Mouse (Mus musculus) liver, embryonic 13.5 days (tissue): ENCODE measurements around the gene Tspan32. TPM values are rescaled to one million over a fixed set of nuclear protein-coding genes. Genes with fewer than 3 reads are reported as not detected.

Experiments used
- ATAC-seq: fragments of 200-750 bp; cut with Nextera tagmentation; 2 replicates; pipeline ENCODE4 v1.8.0; 2017; ENCODE audit warnings: low read depth, mild to moderate bottlenecking, moderate number of reproducible peaks, moderate library complexity
- DNase-seq: peaks from one replicate; pipeline ENCODE4 v3.0.0; 2022
- H3K27ac ChIP-seq: fragments of 300-500 bp; sonication (generic); 2 replicates; pipeline ENCODE4 v1.5.1; 2015; ENCODE audit warnings: moderate library complexity, mild to moderate bottlenecking, inconsistent platforms
- H3K27me3 ChIP-seq: fragments of 300-500 bp; sonication (generic); 2 replicates; pipeline ENCODE4 v1.6.1; 2015; ENCODE audit warnings: mild to moderate bottlenecking, inconsistent platforms
- H3K36me3 ChIP-seq: fragments of 300-500 bp; sonication (generic); 2 replicates; pipeline ENCODE4 v1.6.1; 2015; ENCODE audit warnings: mild to moderate bottlenecking, inconsistent platforms
- H3K4me1 ChIP-seq: fragments of 300-500 bp; sonication (generic); replicated peaks from 2 replicates; pipeline ENCODE4 v1.6.1; 2015; ENCODE audit warnings: inconsistent platforms
- H3K4me2 ChIP-seq: fragments of 300-500 bp; sonication (generic); 2 replicates; pipeline ENCODE4 v1.6.1; 2015; ENCODE audit warnings: inconsistent platforms, mild to moderate bottlenecking, moderate library complexity
- H3K4me3 ChIP-seq: fragments of 300-500 bp; sonication (generic); replicated peaks from 2 replicates; pipeline ENCODE4 v1.5.1; 2015; ENCODE audit warnings: mild to moderate bottlenecking, inconsistent platforms
- H3K9ac ChIP-seq: fragments of 300-500 bp; sonication (generic); 2 replicates; pipeline ENCODE4 v1.6.1; 2015; ENCODE audit warnings: mild to moderate bottlenecking, inconsistent platforms
- H3K9me3 ChIP-seq: fragments of 300-500 bp; sonication (generic); replicated peaks from 2 replicates; pipeline ENCODE4 v1.6.1; 2016; ENCODE audit warnings: inconsistent platforms
- WGBS: fragments of 180-500 bp; shearing (Covaris S2); methylation state at CpG from one replicate; pipeline ENCODE4 v1.1.7; 2015; ENCODE audit not compliant: insufficient replicate concordance; 5-methylcytosine and 5-hydroxymethylcytosine counted together
- polyA plus RNA-seq: library from polyadenylated mRNA; unstranded; fragments of >200 nt; fragmentation: Nextera tagmentation; extraction: Ambion mirVana; gene quantifications from 2 replicates; pipeline ENCODE4 v1.2.1, GENCODE M21; 2015

Tspan32 gene
- polyA plus RNA-seq, 1 experiment from 2014 or later, result 99.6 TPM

- no peak overlapping the region for H3K4me2 ChIP-seq
Measured at GRCm38 (mm10) chr7:143020764-143021163, 15.9 kb downstream of the Tspan32 start.

GRCm38 (mm10) chr7:143021356-143022164, 16.7 kb downstream of the Tspan32 start:
- H3K27ac ChIP-seq, result no peak overlapping the region
- no peaks in the 10 kb centered on the region for H3K9me3 ChIP-seq
- no peaks in the 10 kb centered on the region for H3K36me3 ChIP-seq
- H3K4me1 ChIP-seq, result peaks cover 11% of the 10 kb centered on the region
- no peak overlapping the region for H3K9ac ChIP-seq
- no peak for DNase-seq
- H3K4me3 ChIP-seq, result no peak overlapping the region
- WGBS, result 42% methylated on average over 5 of the region's 5 CpGs
- no peaks in the 10 kb centered on the region for H3K27me3 ChIP-seq
- peak; percentile 59 for ATAC-seq
- no peak overlapping the region for H3K4me2 ChIP-seq

More at GRCm38 (mm10) chr7:143020764-143021163, 15.9 kb downstream of the Tspan32 start:
- DNase-seq (no peak), ATAC-seq (no peak)
- no peaks in the 10 kb centered on the region for H3K36me3 ChIP-seq
- no peaks in the 10 kb centered on the region for H3K27me3 ChIP-seq
- no peak overlapping the region for H3K9ac ChIP-seq
- peaks cover 18% of the 10 kb centered on the region for H3K4me1 ChIP-seq
- no peak overlapping the region for H3K4me3 ChIP-seq
- WGBS, result 72% methylated on average over 3 of the region's 3 CpGs
- no peaks in the 10 kb centered on the region for H3K9me3 ChIP-seq
- no peak overlapping the region for H3K27ac ChIP-seq

GRCm38 (mm10) chr7:143023499-143023898, 18.7 kb downstream of the Tspan32 start:
- Histone ChIP-seq H3K4me2 (no peak overlapping the region), H3K27me3 (no peaks in the 10 kb centered on the region), H3K9ac (no peak overlapping the region), H3K27ac (no peak overlapping the region), H3K4me3 (no peak overlapping the region), H3K36me3 (no peaks in the 10 kb centered on the region), H3K4me1 (peaks cover 9% of the 10 kb centered on the region; the same call in 1 of the 2 replicates), H3K9me3 (no peaks in the 10 kb centered on the region)
- WGBS, result 67% methylated on average over 2 of the region's 2 CpGs
- ATAC-seq (no peak), DNase-seq (no peak)

GRCm38 (mm10) chr7:143024293-143024692, 19.4 kb downstream of the Tspan32 start:
- no peak for DNase-seq
- Histone ChIP-seq H3K4me1 (peaks cover 9% of the 10 kb centered on the region; the same call in 1 of the 2 replicates), H3K27ac (no peak overlapping the region), H3K9ac (no peak overlapping the region), H3K27me3 (no peaks in the 10 kb centered on the region), H3K4me3 (no peak overlapping the region), H3K9me3 (no peaks in the 10 kb centered on the region), H3K36me3 (no peaks in the 10 kb centered on the region), H3K4me2 (no peak overlapping the region)
- no peak for ATAC-seq
- WGBS, result 47% methylated on average over 1 of the region's 1 CpGs

DNA sequence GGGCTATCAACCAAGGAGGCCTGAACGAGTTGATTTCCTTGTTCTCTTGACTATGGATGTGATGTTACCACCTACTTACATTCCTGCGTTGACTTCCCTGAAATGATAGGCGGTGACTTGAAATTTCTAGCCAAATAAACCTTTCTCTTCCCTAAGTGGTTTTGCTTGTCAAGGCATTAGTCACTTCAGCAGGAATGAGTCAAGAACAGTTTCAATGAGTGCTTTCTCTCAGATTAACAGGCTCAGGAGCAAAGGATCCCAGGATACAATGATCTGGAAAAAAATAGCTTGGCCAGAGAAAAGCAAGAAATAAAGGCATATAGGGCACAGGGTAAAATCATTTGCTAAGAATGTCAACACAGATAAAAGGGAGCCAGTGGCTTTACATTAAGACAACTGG, 20.6 kb downstream of the Tspan32 start:
- no peak for ATAC-seq
- no peaks in the 10 kb centered on the region for H3K9me3 ChIP-seq
- peaks cover 9% of the 10 kb centered on the region; the same call in 1 of the 2 replicates for H3K4me1 ChIP-seq
- no peak overlapping the region for H3K4me3 ChIP-seq
- WGBS, result 71% methylated on average over 3 of the region's 3 CpGs
- H3K4me2 ChIP-seq, result no peak overlapping the region
- H3K36me3 ChIP-seq, result no peaks in the 10 kb centered on the region
- no peak for DNase-seq
- no peak overlapping the region for H3K9ac ChIP-seq
- H3K27me3 ChIP-seq, result no peaks in the 10 kb centered on the region
- H3K27ac ChIP-seq, result no peak overlapping the region

DNA sequence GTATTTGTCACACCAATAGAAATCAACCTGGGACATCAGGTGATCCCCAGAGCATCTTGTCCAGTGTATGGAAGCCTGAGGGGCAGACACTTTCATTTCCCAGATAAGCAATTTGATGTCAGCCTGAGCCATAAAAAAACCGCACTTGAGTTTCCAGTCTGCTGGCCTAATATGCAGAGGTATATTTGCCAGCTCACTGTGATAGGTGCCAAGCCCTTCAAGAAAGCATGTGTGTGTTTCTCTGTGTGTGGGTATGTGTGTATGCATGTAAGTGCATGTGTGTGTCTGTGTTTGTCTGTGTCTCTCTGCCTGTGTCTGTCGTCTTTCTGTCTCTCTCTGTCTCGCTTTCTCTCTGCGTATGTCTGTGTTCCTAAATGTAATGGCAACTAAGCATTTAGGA, 22.4 kb downstream of the Tspan32 start:
- Histone ChIP-seq H3K9me3 (no peaks in the 10 kb centered on the region), H3K4me3 (no peak overlapping the region), H3K27me3 (no peaks in the 10 kb centered on the region), H3K4me2 (no peak overlapping the region), H3K27ac (no peak overlapping the region), H3K4me1 (0 out of 2 replicates have a peak, but pooled peaks cover 3% of the 10 kb centered on the region), H3K36me3 (no peaks in the 10 kb centered on the region), H3K9ac (no peak overlapping the region)
- no peak for ATAC-seq
- 83% methylated on average over 4 of the region's 4 CpGs for WGBS
- DNase-seq, result no peak

- Histone ChIP-seq H3K4me2 (no peak overlapping the region), H3K9ac (no peak overlapping the region), H3K9me3 (no peaks in the 10 kb centered on the region), H3K27ac (no peak overlapping the region), H3K4me1 (0 out of 2 replicates have a peak, but pooled peaks cover 3% of the 10 kb centered on the region), H3K27me3 (no peaks in the 10 kb centered on the region), H3K36me3 (no peaks in the 10 kb centered on the region), H3K4me3 (no peak overlapping the region)
- 69% methylated on average over 1 of the region's 1 CpGs for WGBS
- DNase-seq (no peak), ATAC-seq (no peak)
Measured at GRCm38 (mm10) chr7:143031816-143032215, 27.0 kb downstream of the Tspan32 start.

GRCm38 (mm10) chr7:143033581-143033980, 28.7 kb downstream of the Tspan32 start:
- ATAC-seq (no peak), DNase-seq (no peak)
- no peaks in the 10 kb centered on the region for H3K4me1 ChIP-seq
- no peak overlapping the region for H3K9ac ChIP-seq
- no peaks in the 10 kb centered on the region for H3K36me3 ChIP-seq
- H3K4me3 ChIP-seq, result no peak overlapping the region
- 67% methylated on average over 4 of the region's 4 CpGs for WGBS
- H3K27me3 ChIP-seq, result no peaks in the 10 kb centered on the region
- no peak overlapping the region for H3K4me2 ChIP-seq
- H3K27ac ChIP-seq, result no peak overlapping the region
- H3K9me3 ChIP-seq, result no peaks in the 10 kb centered on the region

- H3K4me1 ChIP-seq, result no peaks in the 10 kb centered on the region; the same call in 1 of the 2 replicates
- no peaks in the 10 kb centered on the region for H3K27me3 ChIP-seq
- no peak overlapping the region for H3K9ac ChIP-seq
- H3K4me2 ChIP-seq, result no peak overlapping the region
- no peak overlapping the region for H3K27ac ChIP-seq
- no peaks in the 10 kb centered on the region for H3K9me3 ChIP-seq
- H3K36me3 ChIP-seq, result no peaks in the 10 kb centered on the region
- ATAC-seq, result no peak
- H3K4me3 ChIP-seq, result no peak overlapping the region
- DNase-seq, result no peak
- WGBS, result 75% methylated on average over 2 of the region's 2 CpGs
Measured at GRCm38 (mm10) chr7:143034112-143034511, 29.3 kb downstream of the Tspan32 start.

GRCm38 (mm10) chr7:143034519-143035450, 29.9 kb downstream of the Tspan32 start:
- H3K9ac ChIP-seq, result no peak overlapping the region
- H3K36me3 ChIP-seq, result no peaks in the 10 kb centered on the region
- H3K4me2 ChIP-seq, result no peak overlapping the region
- no peak for ATAC-seq
- no peaks in the 10 kb centered on the region for H3K9me3 ChIP-seq
- DNase-seq, result no peak
- WGBS, result 67% methylated on average over 8 of the region's 8 CpGs
- no peaks in the 10 kb centered on the region for H3K27me3 ChIP-seq
- H3K4me1 ChIP-seq, result no peaks in the 10 kb centered on the region; the same call in 1 of the 2 replicates
- H3K27ac ChIP-seq, result no peak overlapping the region
- no peak overlapping the region for H3K4me3 ChIP-seq

- DNase-seq (no peak), ATAC-seq (no peak)
- no peak overlapping the region for H3K4me3 ChIP-seq
- no peaks in the 10 kb centered on the region for H3K27me3 ChIP-seq
- no peaks in the 10 kb centered on the region for H3K9me3 ChIP-seq
- H3K27ac ChIP-seq, result no peak overlapping the region
- H3K36me3 ChIP-seq, result no peaks in the 10 kb centered on the region
- peaks cover 13% of the 10 kb centered on the region; the same call in 1 of the 2 replicates for H3K4me1 ChIP-seq
- H3K4me2 ChIP-seq, result no peak overlapping the region
- no peak overlapping the region for H3K9ac ChIP-seq
- WGBS, result 58% methylated on average over 3 of the region's 3 CpGs
Measured at GRCm38 (mm10) chr7:143036787-143037186, 31.9 kb downstream of the Tspan32 start.
